Mouse (Mus musculus) liver, embryonic 14.5 days (tissue): ENCODE measurements around the gene Il15ra.

Source experiments
- CTCF ChIP-seq: IDR thresholded peaks from 2 replicates; pipeline ENCODE4 v1.5.1; 2016; ENCODE audit warnings: antibody characterized with exemption, low read depth, control low read depth
- EP300 ChIP-seq: IDR thresholded peaks from 2 replicates; pipeline ENCODE4 v1.6.1; 2016; ENCODE audit warnings: antibody characterized with exemption, low read depth

DNA sequence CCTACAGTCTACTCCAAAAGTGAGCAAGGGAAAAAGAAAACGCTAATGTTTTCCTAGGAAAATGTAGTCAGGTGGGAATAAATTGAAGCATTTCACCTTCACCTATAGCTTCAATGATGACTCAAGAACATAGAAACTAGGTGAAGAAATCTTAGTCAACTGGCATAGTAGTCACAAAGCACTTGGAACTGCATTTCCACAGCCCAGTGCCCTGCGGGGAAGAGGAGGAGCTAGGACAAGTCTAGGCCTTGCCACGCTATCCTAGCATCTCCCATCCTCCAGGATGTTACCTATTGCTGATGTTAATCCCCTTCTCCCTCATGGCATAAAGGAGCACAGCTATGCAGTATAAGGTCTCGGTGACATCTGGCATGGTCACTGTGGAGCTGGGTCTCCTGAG is 57.5 kb downstream of the Il15ra start:
- TF ChIP-seq CTCF = no peak
- no peak for TF ChIP-seq EP300
